Mouse (Mus musculus) forebrain, embryonic 10.5 days (tissue): ENCODE data around the gene Magi1. TPM values are rescaled to one million over a fixed set of nuclear protein-coding genes. Genes with fewer than 3 reads are reported as not detected.

Experiments
- DNase-seq: peaks from one replicate; pipeline ENCODE4 v3.0.0-alpha.2; 2017; ENCODE audit warnings: low spot score; ENCODE audit errors: extremely low spot score
- H3K27ac ChIP-seq: fragments of 300-500 bp; sonication (generic); 2 replicates; pipeline ENCODE4 v1.5.1; 2016; ENCODE audit warnings: mild to moderate bottlenecking
- H3K27me3 ChIP-seq: fragments of 300-500 bp; sonication (generic); 2 replicates; pipeline ENCODE4 v1.6.1; 2016; ENCODE audit warnings: mild to moderate bottlenecking; ENCODE audit not compliant: poor library complexity, severe bottlenecking
- H3K36me3 ChIP-seq: fragments of 300-500 bp; sonication (generic); replicated peaks from 2 replicates; pipeline ENCODE4 v1.6.1; 2016; ENCODE audit warnings: mild to moderate bottlenecking, moderate library complexity
- H3K4me1 ChIP-seq: fragments of 300-500 bp; sonication (generic); 2 replicates; pipeline ENCODE4 v1.6.1; 2016
- H3K4me3 ChIP-seq: fragments of 300-500 bp; sonication (generic); 2 replicates; pipeline ENCODE4 v1.5.1; 2016; ENCODE audit warnings: mild to moderate bottlenecking, moderate library complexity
- H3K9me3 ChIP-seq: fragments of 300-500 bp; sonication (generic); 2 replicates; pipeline ENCODE4 v1.6.1; 2016; ENCODE audit warnings: mild to moderate bottlenecking, moderate library complexity
- WGBS: fragments of 180-500 bp; shearing (Covaris S2); methylation state at CpG from one replicate; pipeline ENCODE4 v1.1.7; 2016; 5-methylcytosine and 5-hydroxymethylcytosine counted together
- polyA plus RNA-seq: library from polyadenylated mRNA; unstranded; fragments of >200 nt; fragmentation: Nextera tagmentation; extraction: Ambion mirVana; gene quantifications from 2 replicates; pipeline ENCODE4 v1.2.1, GENCODE M21; 2016

Gene Magi1
- polyA plus RNA-seq, 1 experiment from 2014 or later: 31.0 TPM

DNA sequence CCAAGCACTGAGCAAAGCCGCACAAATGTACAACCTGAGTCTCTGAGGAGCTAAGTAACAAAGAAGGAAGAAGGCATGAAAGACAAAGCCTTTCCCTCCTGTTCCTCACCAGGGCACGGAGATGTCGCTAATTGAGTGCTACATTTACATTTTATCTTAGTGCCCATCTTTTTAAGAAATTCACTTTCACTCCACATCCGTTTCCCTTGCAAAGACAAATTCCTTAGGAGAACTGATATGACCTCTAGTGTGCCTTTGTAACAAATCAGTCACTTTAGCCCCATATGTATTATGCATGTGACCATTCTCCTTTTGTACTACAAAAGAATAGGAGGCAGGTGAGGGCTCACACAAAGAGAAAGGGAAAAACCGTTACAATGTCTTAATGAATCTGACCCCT lies 360.4 kb downstream of the Magi1 start:
- Histone ChIP-seq H3K36me3 (no peaks in the 10 kb centered on the region), H3K9me3 (no peaks in the 10 kb centered on the region), H3K27me3 (no peaks in the 10 kb centered on the region), H3K4me3 (no peak overlapping the region), H3K4me1 (peaks cover 20% of the 10 kb centered on the region), H3K27ac (peak overlapping the region; percentile 61)
- no peak for DNase-seq
- 70% methylated on average over 5 of the region's 5 CpGs for WGBS

DNA sequence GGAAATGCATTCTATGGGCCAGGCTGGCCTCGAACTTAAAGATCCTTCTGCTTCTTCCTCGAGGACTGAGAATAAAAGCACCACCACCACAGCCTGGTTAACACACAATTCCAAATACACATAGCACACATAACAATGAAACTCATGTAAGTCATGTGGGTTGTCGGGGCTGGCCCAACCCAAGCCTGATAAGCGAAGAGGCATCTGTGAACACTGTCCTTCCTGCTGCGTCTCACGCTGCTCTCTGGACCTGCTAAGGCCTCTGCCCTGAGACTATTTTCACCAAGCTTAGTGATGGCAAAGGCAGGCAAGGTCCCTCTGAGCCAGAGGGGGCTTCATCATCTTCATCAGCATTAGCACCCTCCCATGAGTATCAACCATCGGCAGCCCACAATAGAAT lies 360.8 kb downstream of the Magi1 start:
- no peak for DNase-seq
- H3K36me3 ChIP-seq: no peaks in the 10 kb centered on the region
- peak overlapping the region; percentile 61 for H3K27ac ChIP-seq
- no peak overlapping the region for H3K4me3 ChIP-seq
- H3K27me3 ChIP-seq: no peaks in the 10 kb centered on the region
- H3K4me1 ChIP-seq: peaks cover 20% of the 10 kb centered on the region
- 89% methylated on average over 7 of the region's 7 CpGs for WGBS
- H3K9me3 ChIP-seq: no peaks in the 10 kb centered on the region

DNA sequence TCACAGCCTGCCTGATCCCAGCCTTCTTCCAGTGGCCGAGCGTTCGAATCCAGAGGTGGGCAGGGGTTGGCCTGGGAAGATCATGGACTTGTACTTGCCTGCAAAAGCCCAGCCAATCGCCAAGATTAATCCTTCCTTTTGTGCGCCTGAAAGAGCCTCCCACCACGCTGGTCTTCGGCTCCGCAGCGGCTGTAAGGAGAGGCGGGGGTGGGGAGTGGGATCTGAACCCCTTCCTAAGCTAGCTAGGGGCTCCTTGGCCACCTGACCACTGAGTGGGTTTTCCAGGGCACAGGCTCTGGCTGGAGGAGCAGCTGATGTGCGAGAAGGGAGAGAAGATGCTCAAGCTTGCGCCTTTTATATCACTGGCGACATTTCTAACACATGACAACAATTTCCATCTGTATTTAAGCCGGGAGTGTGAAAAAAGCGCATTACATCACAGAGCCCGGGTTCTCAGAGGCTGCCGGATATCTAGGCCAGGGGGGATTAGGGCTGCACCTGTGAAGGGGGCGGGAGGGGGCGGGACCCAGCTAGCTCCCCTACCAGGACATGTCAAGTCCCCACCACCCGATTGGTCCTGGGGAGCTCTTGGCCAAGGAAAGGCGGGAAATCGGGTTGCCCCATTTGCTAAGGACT lies 370.4 kb downstream of the Magi1 start:
- WGBS: 1% methylated on average over 22 of the region's 22 CpGs
- Histone ChIP-seq H3K4me1 (peaks cover 74% of the 10 kb centered on the region), H3K27me3 (no peaks in the 10 kb centered on the region), H3K27ac (peak overlapping the region; percentile 96), H3K9me3 (no peaks in the 10 kb centered on the region), H3K4me3 (peak overlapping the region; percentile 56), H3K36me3 (no peaks in the 10 kb centered on the region)
- DNase-seq: peak; percentile 85

DNA sequence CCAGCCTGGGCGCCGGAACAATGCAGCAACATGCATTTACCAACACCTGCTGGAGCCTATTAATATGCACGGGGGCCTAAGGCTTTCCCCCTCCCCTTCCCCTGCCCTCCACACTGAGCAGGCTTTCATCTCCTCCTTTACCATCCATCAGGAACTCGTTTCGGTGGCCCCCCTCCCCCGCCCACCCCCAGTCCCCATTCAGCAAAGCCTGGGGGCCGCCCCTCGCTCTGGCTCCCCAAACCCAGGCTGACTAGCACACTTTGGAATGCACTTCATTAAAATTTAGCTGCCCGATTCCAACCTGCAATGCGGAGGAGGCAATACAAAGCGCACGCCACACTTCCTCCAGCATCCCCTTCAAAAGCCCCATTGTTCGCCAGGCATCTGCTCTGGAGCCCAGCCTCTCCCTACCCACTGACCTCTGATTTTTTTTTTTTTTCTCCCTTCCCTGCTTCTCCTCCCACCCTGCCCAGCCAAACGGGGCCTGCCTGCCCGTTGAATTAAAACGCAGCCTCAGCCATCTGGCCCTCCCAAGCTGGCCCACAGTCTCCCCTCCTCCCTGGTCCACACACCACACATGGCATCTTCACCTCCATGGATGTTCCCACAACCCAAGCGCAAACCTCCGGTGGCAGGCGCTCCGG lies 371.0 kb downstream of the Magi1 start:
- Histone ChIP-seq H3K9me3 (no peaks in the 10 kb centered on the region), H3K36me3 (peaks cover 3% of the 10 kb centered on the region; the same call in 1 of the 2 replicates), H3K4me3 (peak overlapping the region; percentile 56), H3K27me3 (no peaks in the 10 kb centered on the region), H3K4me1 (peaks cover 74% of the 10 kb centered on the region), H3K27ac (peak overlapping the region; percentile 96)
- DNase-seq: peak; percentile 91
- WGBS: under 1% methylated on average over 20 of the region's 20 CpGs

DNA sequence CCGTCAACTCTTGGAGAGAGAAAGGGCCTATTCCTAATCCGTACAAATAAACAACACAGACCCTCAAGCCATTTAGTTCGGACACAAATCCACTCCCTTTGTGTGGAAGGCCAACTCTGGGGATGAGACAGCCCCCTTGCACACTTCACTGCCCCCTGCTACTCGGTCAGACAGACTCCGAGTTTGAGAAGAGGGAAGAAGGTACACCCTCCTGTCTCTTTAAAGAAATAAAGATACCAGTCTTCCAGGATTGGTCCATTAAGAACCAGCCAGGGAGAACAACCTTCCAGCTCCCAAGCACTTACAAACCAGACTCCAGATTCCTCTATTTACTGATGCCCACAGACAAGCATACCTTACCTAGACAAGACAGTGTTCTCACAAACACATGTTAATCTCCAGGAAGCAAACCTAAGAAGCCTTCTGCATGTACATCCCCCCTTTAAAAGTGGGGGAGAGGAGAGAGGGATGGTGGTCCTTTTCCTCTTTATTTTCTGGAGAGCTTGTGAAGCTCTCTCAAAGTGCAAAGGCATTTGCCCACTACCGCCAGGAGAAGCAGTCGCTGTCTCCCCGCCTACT lies 371.6 kb downstream of the Magi1 start:
- Histone ChIP-seq H3K4me3 (peak overlapping the region; percentile 56), H3K27ac (peak overlapping the region; percentile 96), H3K36me3 (peaks cover 4% of the 10 kb centered on the region; the same call in 1 of the 2 replicates), H3K9me3 (no peaks in the 10 kb centered on the region), H3K4me1 (peaks cover 74% of the 10 kb centered on the region), H3K27me3 (no peaks in the 10 kb centered on the region)
- no peak for DNase-seq
- WGBS: 6% methylated on average over 8 of the region's 8 CpGs

DNA sequence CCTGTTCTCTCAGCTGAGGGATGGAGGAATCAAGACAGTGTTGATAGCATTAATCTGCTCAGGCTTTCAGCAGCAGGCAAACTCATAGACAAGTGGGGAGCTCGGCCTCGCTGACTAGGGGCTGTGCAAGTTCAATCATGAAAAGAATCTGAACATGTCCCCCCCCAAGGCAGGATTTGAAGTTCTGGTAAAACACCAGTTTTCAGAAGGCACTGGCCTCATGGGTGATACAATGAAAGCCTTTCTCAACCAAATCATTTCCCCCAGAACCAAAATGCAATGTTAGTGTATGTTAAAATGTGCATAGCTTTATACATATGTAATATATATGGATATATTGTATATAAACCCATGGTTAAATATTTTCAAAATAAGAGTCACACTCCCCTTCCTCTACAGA lies 372.3 kb downstream of the Magi1 start:
- peak overlapping the region; percentile 56 for H3K4me3 ChIP-seq
- peaks cover 74% of the 10 kb centered on the region for H3K4me1 ChIP-seq
- H3K36me3 ChIP-seq: peaks cover 6% of the 10 kb centered on the region; the same call in 1 of the 2 replicates
- peak overlapping the region; percentile 96 for H3K27ac ChIP-seq
- H3K9me3 ChIP-seq: no peaks in the 10 kb centered on the region
- no peaks in the 10 kb centered on the region for H3K27me3 ChIP-seq
- 13% methylated on average over 2 of the region's 2 CpGs for WGBS
- DNase-seq: no peak

DNA sequence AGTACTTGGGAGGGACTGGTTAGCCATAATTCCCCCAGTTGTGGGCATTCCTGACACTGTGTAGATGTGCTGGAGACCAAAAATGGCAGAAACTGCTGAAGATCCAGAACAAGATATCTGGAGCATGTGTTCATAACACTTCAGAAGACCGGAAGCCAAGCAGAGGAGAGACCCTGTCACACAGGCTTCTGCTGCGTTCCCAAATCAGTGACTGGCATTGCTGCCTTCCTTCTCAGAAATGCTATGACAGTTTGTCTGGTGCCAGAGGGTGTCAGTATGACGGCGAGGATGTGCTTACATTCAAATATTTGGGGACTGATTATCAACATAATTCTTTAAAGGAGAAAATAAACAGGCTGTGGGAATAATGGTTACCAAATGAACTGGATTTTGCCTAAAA lies 373.7 kb downstream of the Magi1 start:
- Histone ChIP-seq H3K4me3 (peak overlapping the region; percentile 56; the same call in 1 of the 2 replicates), H3K27me3 (no peaks in the 10 kb centered on the region), H3K9me3 (no peaks in the 10 kb centered on the region), H3K36me3 (peaks cover 7% of the 10 kb centered on the region; the same call in 1 of the 2 replicates), H3K4me1 (peaks cover 63% of the 10 kb centered on the region), H3K27ac (peak overlapping the region; percentile 96; the same call in 1 of the 2 replicates)
- no peak for DNase-seq
- WGBS: 94% methylated on average over 4 of the region's 4 CpGs

DNA sequence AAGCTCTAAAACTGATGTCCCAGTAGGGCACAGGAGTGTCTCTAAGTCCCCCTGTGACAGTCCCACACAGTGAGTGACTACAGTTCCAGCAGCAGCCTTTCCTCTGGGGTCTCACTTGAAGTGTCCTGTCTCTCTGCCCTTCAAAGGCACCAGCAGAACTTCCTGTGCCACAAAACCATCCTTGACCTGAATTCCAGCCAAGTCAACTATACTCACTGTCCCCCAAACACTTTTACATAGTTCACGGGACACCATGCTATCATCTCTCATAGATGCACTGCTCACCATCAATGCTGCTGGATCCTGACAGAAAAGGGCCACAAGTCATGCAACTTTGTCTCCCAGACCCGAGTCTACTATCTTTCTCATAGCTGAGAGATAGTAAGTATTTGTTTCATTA lies 378.7 kb downstream of the Magi1 start:
- 87% methylated on average over 2 of the region's 2 CpGs for WGBS
- H3K27ac ChIP-seq: no peak overlapping the region
- no peak overlapping the region for H3K4me3 ChIP-seq
- peaks cover 13% of the 10 kb centered on the region for H3K4me1 ChIP-seq
- no peaks in the 10 kb centered on the region for H3K27me3 ChIP-seq
- peaks cover 17% of the 10 kb centered on the region for H3K36me3 ChIP-seq
- DNase-seq: no peak
- no peaks in the 10 kb centered on the region for H3K9me3 ChIP-seq

DNA sequence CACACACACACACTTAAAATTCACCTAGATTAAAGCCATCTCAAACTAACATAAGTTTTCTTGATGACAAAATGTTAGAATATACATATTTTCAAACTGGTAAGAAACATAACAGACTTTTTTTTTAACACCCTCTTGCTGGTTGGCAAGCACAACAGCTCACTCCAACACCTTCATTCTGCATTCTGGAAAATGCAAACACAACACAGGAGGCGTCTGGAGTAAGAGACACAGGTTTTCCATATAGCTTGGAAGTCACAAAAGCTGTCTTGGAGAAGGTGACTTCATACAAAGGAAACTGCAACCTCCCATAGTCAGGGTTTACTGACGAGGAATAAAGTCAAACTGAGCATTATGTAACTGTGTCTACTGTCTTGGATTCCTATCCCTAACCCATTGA lies 381.5 kb downstream of the Magi1 start:
- DNase-seq: no peak
- peaks cover 4% of the 10 kb centered on the region; the same call in 1 of the 2 replicates for H3K4me1 ChIP-seq
- H3K36me3 ChIP-seq: peaks cover 13% of the 10 kb centered on the region
- H3K27me3 ChIP-seq: no peaks in the 10 kb centered on the region
- WGBS: 86% methylated on average over 2 of the region's 2 CpGs
- no peak overlapping the region for H3K27ac ChIP-seq
- no peaks in the 10 kb centered on the region for H3K9me3 ChIP-seq
- H3K4me3 ChIP-seq: no peak overlapping the region

DNA sequence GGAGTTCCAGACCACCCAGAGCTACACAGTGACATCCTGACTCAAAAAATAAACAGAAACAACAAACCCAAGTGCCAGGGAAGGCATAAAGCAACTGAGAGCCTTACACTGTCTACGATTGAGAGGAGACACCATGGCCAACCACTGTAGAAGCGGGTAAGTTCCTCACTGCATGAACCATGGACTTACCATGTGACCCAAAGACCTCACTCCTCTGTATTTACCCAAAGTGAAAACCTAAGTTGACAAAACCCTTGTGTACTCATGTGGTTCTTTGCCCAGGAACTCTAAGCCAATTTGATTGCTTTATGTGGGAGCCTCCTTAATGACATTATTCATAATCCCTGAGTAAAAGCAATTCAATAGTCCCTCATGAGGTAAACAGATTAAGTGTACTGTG lies 382.3 kb downstream of the Magi1 start:
- WGBS: 89% methylated on average over 2 of the region's 2 CpGs
- DNase-seq: no peak
- peaks cover 4% of the 10 kb centered on the region; the same call in 1 of the 2 replicates for H3K4me1 ChIP-seq
- no peak overlapping the region for H3K27ac ChIP-seq
- H3K9me3 ChIP-seq: no peaks in the 10 kb centered on the region
- H3K36me3 ChIP-seq: peaks cover 11% of the 10 kb centered on the region
- H3K4me3 ChIP-seq: no peak overlapping the region
- no peaks in the 10 kb centered on the region for H3K27me3 ChIP-seq

DNA sequence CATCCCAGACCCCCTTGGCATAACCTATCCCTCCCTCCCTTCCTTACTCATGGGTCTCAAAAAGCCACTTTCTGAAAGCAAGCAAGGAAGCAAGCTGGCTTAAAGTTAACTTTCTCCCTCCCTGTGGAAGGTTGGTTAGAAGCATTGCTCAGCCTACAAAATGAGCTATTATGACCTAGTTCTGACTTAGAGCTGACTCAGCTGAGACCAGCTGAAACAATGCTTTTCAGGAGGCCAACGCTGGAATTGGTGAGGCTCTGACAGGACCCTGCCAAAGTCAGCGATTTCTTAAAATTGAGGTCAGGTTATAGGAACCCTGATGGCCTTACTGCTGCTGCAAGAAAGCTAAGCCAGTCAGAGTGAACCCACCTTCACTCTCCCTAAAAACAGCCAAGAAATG lies 386.2 kb downstream of the Magi1 start:
- WGBS: 82% methylated on average over 2 of the region's 2 CpGs
- Histone ChIP-seq H3K27me3 (no peaks in the 10 kb centered on the region), H3K36me3 (peaks cover 6% of the 10 kb centered on the region; the same call in 1 of the 2 replicates), H3K27ac (no peak overlapping the region), H3K9me3 (no peaks in the 10 kb centered on the region), H3K4me3 (no peak overlapping the region), H3K4me1 (peaks cover 15% of the 10 kb centered on the region)
- no peak for DNase-seq

DNA sequence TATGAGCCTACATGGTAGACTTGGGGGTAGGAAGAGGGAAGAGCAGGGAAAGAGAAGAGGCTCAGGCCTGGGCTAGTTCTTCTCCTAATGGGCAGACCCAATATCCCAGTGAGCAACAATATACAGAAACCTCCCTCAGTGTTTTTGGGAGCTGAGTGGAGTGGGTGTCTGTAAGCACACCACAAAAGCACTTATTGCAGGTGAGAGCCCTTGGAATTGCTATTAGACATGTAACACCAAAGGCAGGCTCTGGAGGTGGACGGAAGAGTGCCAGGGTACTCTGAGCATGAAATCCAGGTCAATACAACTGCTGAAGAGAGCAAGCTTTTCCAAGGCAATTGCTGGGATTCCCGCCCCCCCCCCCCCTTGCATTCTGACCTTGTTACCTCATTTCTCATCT lies 388.0 kb downstream of the Magi1 start:
- no peaks in the 10 kb centered on the region for H3K9me3 ChIP-seq
- no peak overlapping the region for H3K27ac ChIP-seq
- no peak for DNase-seq
- H3K4me1 ChIP-seq: peaks cover 16% of the 10 kb centered on the region
- 74% methylated on average over 2 of the region's 2 CpGs for WGBS
- no peak overlapping the region for H3K4me3 ChIP-seq
- peaks cover 8% of the 10 kb centered on the region for H3K36me3 ChIP-seq
- H3K27me3 ChIP-seq: no peaks in the 10 kb centered on the region

DNA sequence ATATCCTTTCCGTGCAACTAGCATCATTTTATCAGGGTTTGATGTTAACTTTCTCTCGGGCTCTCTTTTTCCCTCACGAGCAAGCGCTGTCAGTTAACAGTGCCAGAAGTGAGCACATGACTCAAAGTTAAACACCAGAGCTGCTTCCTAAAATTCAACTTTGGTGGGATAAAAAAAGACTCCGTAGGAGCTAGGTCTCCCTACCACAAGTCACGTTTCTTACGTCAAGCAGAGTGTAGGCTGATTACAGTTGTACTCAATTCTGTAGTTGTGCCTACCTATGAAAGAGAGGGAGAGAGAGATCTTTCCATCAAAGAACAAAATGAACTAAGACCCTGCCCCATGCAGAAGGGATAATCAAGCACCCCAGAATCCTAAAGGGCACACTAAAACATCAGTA lies 389.8 kb downstream of the Magi1 start:
- no peaks in the 10 kb centered on the region for H3K9me3 ChIP-seq
- H3K36me3 ChIP-seq: peaks cover 14% of the 10 kb centered on the region
- no peaks in the 10 kb centered on the region for H3K27me3 ChIP-seq
- H3K4me1 ChIP-seq: peaks cover 16% of the 10 kb centered on the region
- no peak overlapping the region for H3K4me3 ChIP-seq
- DNase-seq: no peak
- 92% methylated on average over 7 of the region's 7 CpGs for WGBS
- no peak overlapping the region for H3K27ac ChIP-seq
